Mouse (Mus musculus) splenic B cell, adult 2 months (primary cell): ENCODE results near the gene Tfr2.

ENCODE experiments used
- DNase-seq: peaks from one replicate; pipeline ENCODE4 v3.0.0-alpha.2; 2011; ENCODE audit warnings: low read depth, low spot score
- H3K27me3 ChIP-seq: 2 replicates; pipeline ENCODE4 v1.6.1; 2012; ENCODE audit warnings: mild to moderate bottlenecking, low read length, moderate library complexity, mixed read lengths; ENCODE audit not compliant: control insufficient read depth, poor library complexity, insufficient read depth, severe bottlenecking
- H3K36me3 ChIP-seq: 2 replicates; pipeline ENCODE4 v1.6.1; 2012; ENCODE audit warnings: mild to moderate bottlenecking, low read length, moderate library complexity, mixed read lengths; ENCODE audit not compliant: control insufficient read depth, poor library complexity, insufficient read depth, severe bottlenecking

The Tfr2 gene

GRCm38 (mm10) chr5:137531414-137532130, 38.1 kb upstream of the Tfr2 start:
- Histone ChIP-seq H3K36me3 (peaks cover 14% of the 10 kb centered on the region), H3K27me3 (no peaks in the 10 kb centered on the region)
- DNase-seq: peak; percentile 50

GRCm38 (mm10) chr5:137532131-137532807, 37.4 kb upstream of the Tfr2 start:
- peak; percentile 33 for DNase-seq
- Histone ChIP-seq H3K27me3 (no peaks in the 10 kb centered on the region), H3K36me3 (peaks cover 9% of the 10 kb centered on the region)

GRCm38 (mm10) chr5:137532808-137533116, 36.9 kb upstream of the Tfr2 start:
- no peak for DNase-seq
- no peaks in the 10 kb centered on the region for H3K27me3 ChIP-seq

GRCm38 (mm10) chr5:137533117-137533827, 36.4 kb upstream of the Tfr2 start, which contains the start of the genes Epo and Gnb2:
TSS of gene Epo (minus strand) at chr5:137533242.
TSS of gene Gnb2 (minus strand) at chr5:137533510.
- no peaks in the 10 kb centered on the region for H3K27me3 ChIP-seq
- peaks cover 9% of the 10 kb centered on the region for H3K36me3 ChIP-seq
- DNase-seq: peak; percentile 98

More at GRCm38 (mm10) chr5:137532808-137533116, 36.9 kb upstream of the Tfr2 start:
- H3K36me3 ChIP-seq: peaks cover 9% of the 10 kb centered on the region

- no peak for DNase-seq
- no peaks in the 10 kb centered on the region for H3K27me3 ChIP-seq
- peaks cover 3% of the 10 kb centered on the region; the same call in 1 of the 2 replicates for H3K36me3 ChIP-seq
These were observed 34.9 kb upstream of the Tfr2 start for GRCm38 (mm10) chr5:137534762-137535161.

- no peaks in the 10 kb centered on the region for H3K27me3 ChIP-seq
- no peak for DNase-seq
- no peaks in the 10 kb centered on the region for H3K36me3 ChIP-seq
These were observed 34.3 kb upstream of the Tfr2 start for GRCm38 (mm10) chr5:137535318-137535717.

GRCm38 (mm10) chr5:137537461-137537860, 32.2 kb upstream of the Tfr2 start:
- no peaks in the 10 kb centered on the region for H3K27me3 ChIP-seq
- H3K36me3 ChIP-seq: no peaks in the 10 kb centered on the region
- no peak for DNase-seq

- Histone ChIP-seq H3K27me3 (no peaks in the 10 kb centered on the region), H3K36me3 (no peaks in the 10 kb centered on the region)
- no peak for DNase-seq
These were observed 30.3 kb upstream of the Tfr2 start for GRCm38 (mm10) chr5:137539291-137539801.

- DNase-seq: no peak
- no peaks in the 10 kb centered on the region for H3K27me3 ChIP-seq
- no peaks in the 10 kb centered on the region for H3K36me3 ChIP-seq
These were observed 28.6 kb upstream of the Tfr2 start for GRCm38 (mm10) chr5:137540991-137541390.

GRCm38 (mm10) chr5:137541768-137542540, 27.7 kb upstream of the Tfr2 start:
- Histone ChIP-seq H3K36me3 (no peaks in the 10 kb centered on the region), H3K27me3 (no peaks in the 10 kb centered on the region)
- no peak for DNase-seq

- H3K27me3 ChIP-seq: no peaks in the 10 kb centered on the region
- no peak for DNase-seq
- H3K36me3 ChIP-seq: no peaks in the 10 kb centered on the region
These were observed 24.7 kb upstream of the Tfr2 start for GRCm38 (mm10) chr5:137544926-137545325.

- DNase-seq: no peak
- Histone ChIP-seq H3K27me3 (no peaks in the 10 kb centered on the region), H3K36me3 (no peaks in the 10 kb centered on the region)
These were observed 24.0 kb upstream of the Tfr2 start for GRCm38 (mm10) chr5:137545596-137545995.

- peaks cover 2% of the 10 kb centered on the region for H3K27me3 ChIP-seq
- no peaks in the 10 kb centered on the region for H3K36me3 ChIP-seq
- DNase-seq: no peak
These were observed 19.8 kb upstream of the Tfr2 start for GRCm38 (mm10) chr5:137549840-137550239.

- peaks cover 3% of the 10 kb centered on the region for H3K27me3 ChIP-seq
- peak; percentile 49 for DNase-seq
These were observed 18.5 kb upstream of the Tfr2 start for GRCm38 (mm10) chr5:137551119-137551518.

More at GRCm38 (mm10) chr5:137551119-137551518, 18.5 kb upstream of the Tfr2 start:
- H3K36me3 ChIP-seq: no peaks in the 10 kb centered on the region
